8 mouse cellular contexts compared by ENCODE assay signal in genomic region chr13:21322509-21323375, GRCm38 (mm10). TPM values are rescaled to one million over a fixed set of nuclear protein-coding genes. Genes with fewer than 3 reads are reported as not detected.
DNase-seq lines count a peak whose midpoint lies in the region; ATAC-seq and TF ChIP-seq lines count a peak whose summit lies in the region.

No protein-coding gene starts in this region.

- peak overlapping the region; percentile 60 for H3K4me2 ChIP-seq in midbrain, embryonic 16.5 days (ENCODE audit: low read length)

- peak overlapping the region; percentile 44 for H3K4me3 ChIP-seq in cerebellum, adult 2 months (replicated peaks; ENCODE audit: insufficient read depth, low read depth, low read length)
- H3K4me3 ChIP-seq in left cerebral cortex, adult 2 months: peak overlapping the region; percentile 49
- peak overlapping the region; percentile 43 for H3K4me3 ChIP-seq in midbrain, embryonic 16.5 days (ENCODE audit: low read depth, low read length)

- H3K9me3 ChIP-seq in midbrain, embryonic 16.5 days (replicated peaks; ENCODE audit: control insufficient read depth, low read length, poor library complexity, severe bottlenecking): no peaks in the 10 kb centered on the region

- H3K9ac ChIP-seq in midbrain, embryonic 16.5 days (ENCODE audit: low read depth, low read length): no peak overlapping the region

- intact Hi-C loops in left cerebral cortex, adult 2 months (cut with DNase I): no loop called here

- no peak overlapping the region for H3K27ac ChIP-seq in cerebellum, adult 2 months (ENCODE audit: insufficient read depth, low read length)
- H3K27ac ChIP-seq in left cerebral cortex, adult 2 months: no peak overlapping the region
- H3K27ac ChIP-seq in midbrain, embryonic 16.5 days (ENCODE audit: low read length): no peak overlapping the region

- no peaks in the 10 kb centered on the region for H3K36me3 ChIP-seq in midbrain, embryonic 16.5 days (ENCODE audit: control insufficient read depth, insufficient read depth, low read length)

- H3K4me1 ChIP-seq in cerebellum, adult 2 months (ENCODE audit: control insufficient read depth, insufficient read depth, low read length): no peaks in the 10 kb centered on the region; the same call in 1 of the 2 replicates
- peaks cover 8% of the 10 kb centered on the region for H3K4me1 ChIP-seq in midbrain, embryonic 16.5 days (ENCODE audit: control insufficient read depth, insufficient read depth, low read length)

- WGBS in cerebellum, adult 2 months: 18% methylated on average over 18 of the region's 18 CpGs
- WGBS in midbrain, embryonic 16.5 days: 10% methylated on average over 18 of the region's 18 CpGs

- no peaks in the 10 kb centered on the region; the same call in 1 of the 2 replicates for H3K27me3 ChIP-seq in cerebellum, adult 2 months (ENCODE audit: control insufficient read depth, insufficient read depth, low read length)
- H3K27me3 ChIP-seq in midbrain, embryonic 16.5 days (ENCODE audit: control insufficient read depth, insufficient read depth, low read depth, low read length): no peaks in the 10 kb centered on the region

- peak; percentile 73 to 74 for DNase-seq in left cerebral cortex, adult 18-20 months (ENCODE audit: low spot score in 2 of 2)
- no peak for DNase-seq in left cerebral cortex, adult 11 months (ENCODE audit: low spot score)
- peak; percentile 70 to 71 for DNase-seq in cerebellum, adult 2 months
- peak; percentile 57 for DNase-seq in forelimb bud, embryonic 11.5 days (ENCODE audit: low read depth, low spot score)
- peak; percentile 73 to 74 for DNase-seq in left cerebral cortex, adult 2 months (ENCODE audit: extremely low spot score in 1 of 2, low spot score in 2 of 2)
- DNase-seq in thymus, adult 18-20 months: no peak

- 0 out of 2 replicates have a peak, but pooled peaks have one; percentile 32 for ATAC-seq in midbrain, embryonic 16.5 days
- ATAC-seq in granulocyte monocyte progenitor cell, adult 5-6 weeks (replicated peaks; ENCODE audit: poor library complexity, severe bottlenecking): no peak

- no peak for TF ChIP-seq CTCF in cerebellum, adult 2 months (IDR thresholded peaks at IDR 0.05; ENCODE audit: borderline replicate concordance, insufficient read depth, low read depth, low read length)
- TF ChIP-seq CTCF in left cerebral cortex, adult 2 months (IDR thresholded peaks at IDR 0.05): no peak

- TF ChIP-seq POLR2A in cerebellum, adult 2 months (IDR thresholded peaks at IDR 0.05; ENCODE audit: borderline replicate concordance, insufficient read depth, low read length): no peak

RNA-seq across cellular contexts. Expression of gene Gpx6, which starts 10.8 kb away (rescaled TPM):
- under 1 TPM; 0.33 to 0.37 TPM for total RNA-seq in left cerebral cortex, adult 18-20 months (2021)
- 0.25 and 0.33 TPM in 2 replicates for polyA plus RNA-seq in cerebellum, adult 2 months (2012; rRNA removed)
- not detected for total RNA-seq in left cerebral cortex, adult 2 months (2021)
- polyA plus RNA-seq in midbrain, embryonic 16.5 days (2015; fragmentation: Nextera tagmentation; extraction: Ambion mirVana): 0.54 TPM in 1 of 2 replicates, not detected in the other
- total RNA-seq in granulocyte monocyte progenitor cell, adult 5-6 weeks (2014; fragmentation: Nextera tagmentation): not detected in 2 replicates
- total RNA-seq in granulocyte monocyte progenitor cell, adult 5-6 weeks (2017): not detected in 2 replicates

RNA-seq across cellular contexts. Expression of gene Olfr1367, which starts 24.0 kb away (rescaled TPM):
- total RNA-seq in left cerebral cortex, adult 18-20 months (2021): not detected
- not detected in 2 replicates for polyA plus RNA-seq in cerebellum, adult 2 months (2012; rRNA removed)
- not detected for total RNA-seq in left cerebral cortex, adult 2 months (2021)
- not detected in 2 replicates for polyA plus RNA-seq in midbrain, embryonic 16.5 days (2015; fragmentation: Nextera tagmentation; extraction: Ambion mirVana)
- total RNA-seq in granulocyte monocyte progenitor cell, adult 5-6 weeks (2014; fragmentation: Nextera tagmentation): not detected in 2 replicates
- total RNA-seq in granulocyte monocyte progenitor cell, adult 5-6 weeks (2017): not detected in 2 replicates

RNA-seq across cellular contexts. Expression of gene Gpx5, which starts 30.2 kb away (rescaled TPM):
- total RNA-seq in left cerebral cortex, adult 18-20 months (2021): not detected
- polyA plus RNA-seq in cerebellum, adult 2 months (2012; rRNA removed): not detected in 2 replicates
- not detected for total RNA-seq in left cerebral cortex, adult 2 months (2021)
- polyA plus RNA-seq in midbrain, embryonic 16.5 days (2015; fragmentation: Nextera tagmentation; extraction: Ambion mirVana): not detected in 2 replicates
- not detected in 2 replicates for total RNA-seq in granulocyte monocyte progenitor cell, adult 5-6 weeks (2014; fragmentation: Nextera tagmentation)
- total RNA-seq in granulocyte monocyte progenitor cell, adult 5-6 weeks (2017): not detected in 2 replicates

RNA-seq across cellular contexts. Expression of gene Zscan12, which starts 39.9 kb away (rescaled TPM):
- total RNA-seq in left cerebral cortex, adult 18-20 months (2021): 1 to 10 TPM; 8.3 to 8.9 TPM
- 6.5 and 6.7 TPM in 2 replicates for polyA plus RNA-seq in cerebellum, adult 2 months (2012; rRNA removed)
- 1 to 10 TPM; 7.0 to 8.2 TPM for total RNA-seq in left cerebral cortex, adult 2 months (2021)
- polyA plus RNA-seq in midbrain, embryonic 16.5 days (2015; fragmentation: Nextera tagmentation; extraction: Ambion mirVana): 11.5 and 13.5 TPM in 2 replicates
- 8.4 and 8.6 TPM in 2 replicates for total RNA-seq in granulocyte monocyte progenitor cell, adult 5-6 weeks (2014; fragmentation: Nextera tagmentation)
- 11.1 and 20.0 TPM in 2 replicates for total RNA-seq in granulocyte monocyte progenitor cell, adult 5-6 weeks (2017)

Comparison
In these comparisons a context has a peak if more than half of its experiments do, and no peak if none do; other contexts are left out.
1. DNase-seq: peak in left cerebral cortex, adult 18-20 months (2 of 2), cerebellum, adult 2 months (2 of 2), forelimb bud, embryonic 11.5 days (single experiment) and left cerebral cortex, adult 2 months (2 of 2); none in left cerebral cortex, adult 11 months (single experiment) and thymus, adult 18-20 months (0 of 2).
2. Peak in every context shown above with its lines, with median percentiles within 50 percentile points of each other: H3K4me3 ChIP-seq.